Mouse (Mus musculus) forebrain, embryonic 10.5 days (tissue): ENCODE data around the gene Dnah5. TPM values are rescaled to one million over a fixed set of nuclear protein-coding genes. Genes with fewer than 3 reads are reported as not detected.
"Not testable (repeated sequence)": the region's sequence is repeated elsewhere in the genome, so short reads cannot be mapped to it uniquely, and the experiment has no call there.

Source experiments
- DNase-seq: peaks from one replicate; pipeline ENCODE4 v3.0.0-alpha.2; 2017; ENCODE audit warnings: low spot score; ENCODE audit errors: extremely low spot score
- H3K27ac ChIP-seq: fragments of 300-500 bp; sonication (generic); 2 replicates; pipeline ENCODE4 v1.5.1; 2016; ENCODE audit warnings: mild to moderate bottlenecking
- H3K27me3 ChIP-seq: fragments of 300-500 bp; sonication (generic); 2 replicates; pipeline ENCODE4 v1.6.1; 2016; ENCODE audit warnings: mild to moderate bottlenecking; ENCODE audit not compliant: poor library complexity, severe bottlenecking
- H3K36me3 ChIP-seq: fragments of 300-500 bp; sonication (generic); replicated peaks from 2 replicates; pipeline ENCODE4 v1.6.1; 2016; ENCODE audit warnings: mild to moderate bottlenecking, moderate library complexity
- H3K4me1 ChIP-seq: fragments of 300-500 bp; sonication (generic); 2 replicates; pipeline ENCODE4 v1.6.1; 2016
- H3K4me3 ChIP-seq: fragments of 300-500 bp; sonication (generic); 2 replicates; pipeline ENCODE4 v1.5.1; 2016; ENCODE audit warnings: mild to moderate bottlenecking, moderate library complexity
- H3K9me3 ChIP-seq: fragments of 300-500 bp; sonication (generic); 2 replicates; pipeline ENCODE4 v1.6.1; 2016; ENCODE audit warnings: mild to moderate bottlenecking, moderate library complexity
- WGBS: fragments of 180-500 bp; shearing (Covaris S2); methylation state at CpG from one replicate; pipeline ENCODE4 v1.1.7; 2016; 5-methylcytosine and 5-hydroxymethylcytosine counted together
- polyA plus RNA-seq: library from polyadenylated mRNA; unstranded; fragments of >200 nt; fragmentation: Nextera tagmentation; extraction: Ambion mirVana; gene quantifications from 2 replicates; pipeline ENCODE4 v1.2.1, GENCODE M21; 2016

Gene Dnah5
- polyA plus RNA-seq, 1 experiment from 2014 or later: 0.04 TPM

- 26% methylated on average over 6 of the region's 6 CpGs for WGBS
These were observed 112.4 kb downstream of the Dnah5 start for GRCm38 (mm10) chr15:28315812-28316528.

GRCm38 (mm10) chr15:28322533-28322932 lies 119.0 kb downstream of the Dnah5 start:
- H3K36me3 ChIP-seq: no peaks in the 10 kb centered on the region

More at GRCm38 (mm10) chr15:28315812-28316528, 112.4 kb downstream of the Dnah5 start:
- Histone ChIP-seq H3K36me3 (no peaks in the 10 kb centered on the region), H3K27ac (no peak overlapping the region), H3K9me3 (no peaks in the 10 kb centered on the region), H3K27me3 (no peaks in the 10 kb centered on the region), H3K4me3 (no peak overlapping the region), H3K4me1 (no peaks in the 10 kb centered on the region; the same call in 1 of the 2 replicates)
- peak; percentile 63 for DNase-seq

GRCm38 (mm10) chr15:28326985-28327384 lies 123.4 kb downstream of the Dnah5 start:
- Histone ChIP-seq H3K36me3 (no peaks in the 10 kb centered on the region), H3K4me1 (no peaks in the 10 kb centered on the region), H3K4me3 (no peak overlapping the region), H3K9me3 (no peaks in the 10 kb centered on the region), H3K27ac (no peak overlapping the region), H3K27me3 (no peaks in the 10 kb centered on the region)
- 68% methylated on average over 7 of the region's 7 CpGs for WGBS
- DNase-seq: no peak

More at GRCm38 (mm10) chr15:28322533-28322932, 119.0 kb downstream of the Dnah5 start:
- Histone ChIP-seq H3K27ac (no peak overlapping the region), H3K4me3 (no peak overlapping the region), H3K4me1 (no peaks in the 10 kb centered on the region; the same call in 1 of the 2 replicates), H3K9me3 (no peaks in the 10 kb centered on the region), H3K27me3 (no peaks in the 10 kb centered on the region)
- no peak for DNase-seq
- WGBS: 93% methylated on average over 7 of the region's 7 CpGs

- WGBS: 89% methylated on average over 9 of the region's 9 CpGs
- H3K4me3 ChIP-seq: no peak overlapping the region
- no peak overlapping the region for H3K27ac ChIP-seq
- H3K4me1 ChIP-seq: no peaks in the 10 kb centered on the region
- no peak for DNase-seq
- no peaks in the 10 kb centered on the region for H3K27me3 ChIP-seq
- H3K9me3 ChIP-seq: no peaks in the 10 kb centered on the region
- H3K36me3 ChIP-seq: no peaks in the 10 kb centered on the region
These were observed 123.9 kb downstream of the Dnah5 start for GRCm38 (mm10) chr15:28327441-28327840.

GRCm38 (mm10) chr15:28341151-28341550 lies 137.6 kb downstream of the Dnah5 start:
- WGBS: 25% methylated on average over 4 of the region's 4 CpGs
- Histone ChIP-seq H3K4me1 (no peaks in the 10 kb centered on the region), H3K9me3 (no peaks in the 10 kb centered on the region), H3K27ac (no peak overlapping the region), H3K27me3 (no peaks in the 10 kb centered on the region), H3K36me3 (no peaks in the 10 kb centered on the region), H3K4me3 (no peak overlapping the region)
- DNase-seq: no peak

- Histone ChIP-seq H3K27ac (no peak overlapping the region), H3K36me3 (no peaks in the 10 kb centered on the region), H3K4me3 (no peak overlapping the region), H3K27me3 (no peaks in the 10 kb centered on the region), H3K4me1 (no peaks in the 10 kb centered on the region), H3K9me3 (no peaks in the 10 kb centered on the region)
- no peak for DNase-seq
- 79% methylated on average over 11 of the region's 11 CpGs for WGBS
These were observed 164.0 kb downstream of the Dnah5 start for GRCm38 (mm10) chr15:28367561-28367960.

- 93% methylated on average over 6 of the region's 6 CpGs for WGBS
- no peak overlapping the region for H3K4me3 ChIP-seq
- no peaks in the 10 kb centered on the region for H3K4me1 ChIP-seq
- DNase-seq: no peak
- H3K9me3 ChIP-seq: no peaks in the 10 kb centered on the region
- no peak overlapping the region for H3K27ac ChIP-seq
- H3K27me3 ChIP-seq: no peaks in the 10 kb centered on the region
- H3K36me3 ChIP-seq: no peaks in the 10 kb centered on the region
These were observed 166.9 kb downstream of the Dnah5 start for GRCm38 (mm10) chr15:28370431-28370830.

- Histone ChIP-seq H3K4me1 (no peaks in the 10 kb centered on the region), H3K27me3 (no peaks in the 10 kb centered on the region), H3K9me3 (no peaks in the 10 kb centered on the region), H3K4me3 (no peak overlapping the region), H3K36me3 (no peaks in the 10 kb centered on the region), H3K27ac (no peak overlapping the region)
- 81% methylated on average over 2 of the region's 2 CpGs for WGBS
- DNase-seq: no peak
These were observed 168.0 kb downstream of the Dnah5 start for GRCm38 (mm10) chr15:28371506-28371905.

- 87% methylated on average over 1 of the region's 1 CpGs for WGBS
- Histone ChIP-seq H3K4me1 (no peaks in the 10 kb centered on the region), H3K9me3 (no peaks in the 10 kb centered on the region), H3K36me3 (no peaks in the 10 kb centered on the region), H3K4me3 (no peak overlapping the region), H3K27ac (no peak overlapping the region), H3K27me3 (no peaks in the 10 kb centered on the region)
- DNase-seq: no peak
These were observed 170.8 kb downstream of the Dnah5 start for GRCm38 (mm10) chr15:28374394-28374793.

GRCm38 (mm10) chr15:28380909-28381308 lies 177.4 kb downstream of the Dnah5 start:
- Histone ChIP-seq H3K36me3 (no peaks in the 10 kb centered on the region), H3K4me3 (no peak overlapping the region), H3K4me1 (no peaks in the 10 kb centered on the region), H3K9me3 (no peaks in the 10 kb centered on the region), H3K27ac (no peak overlapping the region), H3K27me3 (no peaks in the 10 kb centered on the region)
- 90% methylated on average over 3 of the region's 3 CpGs for WGBS
- no peak for DNase-seq

- not testable (repeated sequence) for H3K4me3 ChIP-seq, H3K36me3 ChIP-seq, H3K4me1 ChIP-seq, DNase-seq, H3K27ac ChIP-seq, H3K9me3 ChIP-seq, H3K27me3 ChIP-seq
These were observed 190.2 kb downstream of the Dnah5 start for GRCm38 (mm10) chr15:28393723-28394122.

GRCm38 (mm10) chr15:28395481-28395880 lies 191.9 kb downstream of the Dnah5 start:
- Histone ChIP-seq H3K27me3 (no peaks in the 10 kb centered on the region), H3K36me3 (no peaks in the 10 kb centered on the region), H3K4me3 (no peak overlapping the region), H3K9me3 (no peaks in the 10 kb centered on the region), H3K27ac (no peak overlapping the region), H3K4me1 (peaks cover 12% of the 10 kb centered on the region)
- no peak for DNase-seq
- WGBS: 85% methylated on average over 4 of the region's 4 CpGs

- H3K27ac ChIP-seq: no peak overlapping the region
- WGBS: 83% methylated on average over 1 of the region's 1 CpGs
- no peaks in the 10 kb centered on the region for H3K36me3 ChIP-seq
- no peak for DNase-seq
- no peak overlapping the region for H3K4me3 ChIP-seq
- no peaks in the 10 kb centered on the region for H3K9me3 ChIP-seq
- H3K27me3 ChIP-seq: no peaks in the 10 kb centered on the region
- peaks cover 12% of the 10 kb centered on the region for H3K4me1 ChIP-seq
These were observed 194.9 kb downstream of the Dnah5 start for GRCm38 (mm10) chr15:28398472-28398871.
